10 mouse cellular contexts compared by ENCODE assay signal in the genomic region with DNA sequence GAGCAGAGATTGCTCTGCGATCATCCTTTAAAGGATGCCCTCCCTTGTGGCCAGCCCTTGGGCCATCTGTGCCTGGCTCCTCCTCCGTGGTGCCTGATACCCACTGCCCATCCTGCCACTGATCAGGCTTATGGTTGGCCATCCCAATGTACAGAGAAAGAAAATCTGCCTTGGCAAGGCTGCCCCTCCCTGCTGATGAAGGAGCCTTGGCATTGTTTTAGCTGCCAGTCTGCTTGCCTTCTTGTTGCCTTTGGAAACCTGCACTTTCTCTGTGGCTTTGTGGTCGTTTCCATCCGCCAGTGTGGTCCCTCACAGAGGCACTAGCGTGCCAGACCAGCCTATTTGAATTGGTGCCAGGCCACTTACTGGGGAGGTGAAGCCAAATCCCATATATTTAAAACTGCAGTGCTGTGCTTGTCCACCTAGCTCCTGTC.
DNase-seq lines count a peak whose midpoint lies in the region; ATAC-seq lines count a peak whose summit lies in the region.
"Had no signal": no experiment of that assay in that cellular context is flagged by ENCODE, and none has a peak within 500 bp of the region (broad histone marks: within the 10 kb centered on the region; RNA-seq: fewer than 3 reads in every experiment).

No protein-coding gene starts in this region.

- intact Hi-C loops in heart, postnatal 10 days (cut with DNase I): loop anchor here (10.0 kb wide), 2 partner anchors 647 to 857 kb away; no protein-coding TSS in a partner anchor

- ATAC-seq in heart, embryonic 11.5 days (replicated peaks; ENCODE audit: insufficient number of reproducible peaks, low FRiP score, low TSS enrichment): no peak
- ATAC-seq in liver, embryonic 12.5 days: no peak
- ATAC-seq: lung, postnatal 0 days had no signal

- no peaks in the 10 kb centered on the region for H3K36me3 ChIP-seq in heart, embryonic 11.5 days (ENCODE audit: control insufficient read depth, insufficient read depth, low read length)
- no peaks in the 10 kb centered on the region for H3K36me3 ChIP-seq in limb, embryonic 10.5 days
- no peaks in the 10 kb centered on the region for H3K36me3 ChIP-seq in liver, embryonic 12.5 days

- no peak overlapping the region for H3K27ac ChIP-seq in heart, embryonic 11.5 days (ENCODE audit: low read depth, low read length)
- H3K27ac ChIP-seq in limb, embryonic 10.5 days: 0 out of 2 replicates have a peak overlapping the region, but pooled peaks have one; percentile 36
- no peak overlapping the region for H3K27ac ChIP-seq in liver, embryonic 12.5 days
- H3K27ac ChIP-seq: stomach, postnatal 0 days had no signal

- H3K9me3 ChIP-seq in heart, embryonic 11.5 days (replicated peaks; ENCODE audit: control insufficient read depth, low read length): no peaks in the 10 kb centered on the region
- no peaks in the 10 kb centered on the region for H3K9me3 ChIP-seq in limb, embryonic 10.5 days (replicated peaks)
- H3K9me3 ChIP-seq in liver, embryonic 12.5 days (replicated peaks): no peaks in the 10 kb centered on the region

- H3K4me2 ChIP-seq in heart, embryonic 11.5 days: no peak overlapping the region
- no peak overlapping the region for H3K4me2 ChIP-seq in liver, embryonic 12.5 days

- WGBS in heart, embryonic 11.5 days (ENCODE audit: insufficient replicate concordance): 68% methylated on average over 5 of the region's 5 CpGs
- WGBS in limb, embryonic 10.5 days: 79% methylated on average over 5 of the region's 5 CpGs
- WGBS in liver, embryonic 12.5 days (ENCODE audit: insufficient replicate concordance): 47% methylated on average over 5 of the region's 5 CpGs

- H3K4me3 ChIP-seq in heart, embryonic 11.5 days (ENCODE audit: low read depth, low read length): no peak overlapping the region
- H3K4me3 ChIP-seq in limb, embryonic 10.5 days: no peak overlapping the region
- no peak overlapping the region for H3K4me3 ChIP-seq in liver, embryonic 12.5 days

- H3K27me3 ChIP-seq in heart, embryonic 11.5 days (ENCODE audit: control insufficient read depth, insufficient read depth, low read length): no peaks in the 10 kb centered on the region
- no peaks in the 10 kb centered on the region for H3K27me3 ChIP-seq in limb, embryonic 10.5 days (ENCODE audit: low read depth, poor library complexity, severe bottlenecking)
- H3K27me3 ChIP-seq in liver, embryonic 12.5 days (replicated peaks): no peaks in the 10 kb centered on the region

- H3K4me1 ChIP-seq in heart, embryonic 11.5 days (ENCODE audit: control insufficient read depth, insufficient read depth, low read length): no peaks in the 10 kb centered on the region
- H3K4me1 ChIP-seq in limb, embryonic 10.5 days: peaks cover 26% of the 10 kb centered on the region
- no peaks in the 10 kb centered on the region for H3K4me1 ChIP-seq in liver, embryonic 12.5 days

- peak; percentile 78 for DNase-seq in heart, adult 11 months
- peak; percentile 73 for DNase-seq in Muller cell, postnatal 12 days (ENCODE audit: inconsistent ontology term)
- DNase-seq in cerebellum, postnatal 36 days: peak; percentile 62 to 63
- no peak for DNase-seq in limb, embryonic 10.5 days (ENCODE audit: low spot score)
- no peak for DNase-seq in gastrocnemius, adult 18-20 months (ENCODE audit: low spot score)
- no peak for DNase-seq in heart, postnatal 10 days

- H3K9ac ChIP-seq in heart, embryonic 11.5 days (ENCODE audit: low read depth, low read length): no peak overlapping the region
- H3K9ac ChIP-seq in liver, embryonic 12.5 days: no peak overlapping the region

Comparison
In these comparisons a context has a peak if more than half of its experiments do, and no peak if none do; other contexts are left out.
1. DNase-seq: peak in heart, adult 11 months (single experiment), Muller cell, postnatal 12 days (single experiment) and cerebellum, postnatal 36 days (2 of 2); none in limb, embryonic 10.5 days (single experiment), gastrocnemius, adult 18-20 months (single experiment) and heart, postnatal 10 days (0 of 2).